22 mouse cellular contexts compared by ENCODE assay signal in the genomic region with DNA sequence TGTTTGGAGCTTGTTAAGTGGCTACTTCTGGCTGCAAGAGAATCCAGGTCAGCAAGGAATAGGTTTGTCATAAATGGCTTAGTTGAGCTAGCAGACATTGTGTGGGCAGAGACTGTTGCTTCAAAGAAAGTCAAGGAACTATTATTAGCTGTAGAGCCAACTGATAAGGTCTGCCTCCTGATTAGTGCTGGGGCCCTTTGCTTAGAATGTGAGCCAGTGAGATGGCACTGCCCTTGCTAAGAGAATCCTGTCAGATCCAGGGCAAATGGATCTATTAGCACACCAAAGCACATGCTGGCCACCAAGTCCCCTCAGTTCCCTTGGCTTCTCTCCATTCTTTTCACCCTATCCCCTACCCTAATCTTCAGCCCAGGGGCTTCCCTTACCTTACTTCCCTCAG. TPM values are rescaled to one million over a fixed set of nuclear protein-coding genes. Genes with fewer than 3 reads are reported as not detected.
DNase-seq lines count a peak whose midpoint lies in the region; ATAC-seq and TF ChIP-seq lines count a peak whose summit lies in the region.
"Had no signal": no experiment of that assay in that cellular context is flagged by ENCODE, and none has a peak within 500 bp of the region (broad histone marks: within the 10 kb centered on the region; RNA-seq: fewer than 3 reads in every experiment).

No protein-coding gene starts in this region.

- no peak for TF ChIP-seq POLR2A in heart, adult 2 months (IDR thresholded peaks at IDR 0.05; ENCODE audit: insufficient read depth, low read depth, low read length)
- TF ChIP-seq POLR2A in spleen, adult 2 months (IDR thresholded peaks at IDR 0.05; ENCODE audit: low read depth, low read length): no peak

- H3K27me3 ChIP-seq in heart, embryonic 10.5 days (ENCODE audit: insufficient read depth, poor library complexity, severe bottlenecking): no peaks in the 10 kb centered on the region
- H3K27me3 ChIP-seq in heart, embryonic 14.5 days (ENCODE audit: control insufficient read depth, insufficient read depth, low read length): no peaks in the 10 kb centered on the region
- H3K27me3 ChIP-seq in heart, adult 2 months (ENCODE audit: control insufficient read depth, insufficient read depth, low read length): no peaks in the 10 kb centered on the region
- no peaks in the 10 kb centered on the region for H3K27me3 ChIP-seq in spleen, adult 2 months (ENCODE audit: control insufficient read depth, insufficient read depth, low read length)
- H3K27me3 ChIP-seq in midbrain, embryonic 14.5 days (ENCODE audit: control insufficient read depth, insufficient read depth, low read length): no peaks in the 10 kb centered on the region
- H3K27me3 ChIP-seq: forebrain, embryonic 13.5 days; intestine, embryonic 15.5 days had no signal

- no peaks in the 10 kb centered on the region for H3K4me1 ChIP-seq in heart, embryonic 10.5 days
- H3K4me1 ChIP-seq in heart, embryonic 14.5 days (ENCODE audit: control insufficient read depth in 2 of 2, insufficient read depth in 2 of 2, low read length in 2 of 2): no peaks in the 10 kb centered on the region
- no peaks in the 10 kb centered on the region; the same call in 1 of the 2 replicates for H3K4me1 ChIP-seq in heart, adult 2 months (ENCODE audit: control insufficient read depth, insufficient read depth, low read length)
- H3K4me1 ChIP-seq in spleen, adult 2 months (ENCODE audit: control insufficient read depth, insufficient read depth, insufficient read length): peaks cover 3% of the 10 kb centered on the region; the same call in 1 of the 2 replicates
- no peaks in the 10 kb centered on the region for H3K4me1 ChIP-seq in midbrain, embryonic 14.5 days (ENCODE audit: control insufficient read depth, insufficient read depth, low read length)
- H3K4me1 ChIP-seq: embryonic facial prominence, embryonic 10.5 days; forebrain, embryonic 13.5 days; hindbrain, embryonic 10.5 days; intestine, embryonic 15.5 days had no signal

- no peak overlapping the region for H3K9ac ChIP-seq in heart, embryonic 14.5 days (ENCODE audit: low read length)
- no peak overlapping the region for H3K9ac ChIP-seq in heart, adult 2 months (ENCODE audit: low read depth, low read length)
- no peak overlapping the region for H3K9ac ChIP-seq in midbrain, embryonic 14.5 days (replicated peaks; ENCODE audit: low read length)
- H3K9ac ChIP-seq: forebrain, embryonic 13.5 days; forebrain, postnatal 0 days; hindbrain, embryonic 14.5 days; intestine, embryonic 15.5 days had no signal

- H3K9me3 ChIP-seq in heart, embryonic 10.5 days: no peaks in the 10 kb centered on the region
- no peaks in the 10 kb centered on the region for H3K9me3 ChIP-seq in heart, embryonic 14.5 days (ENCODE audit: control insufficient read depth, low read length)
- H3K9me3 ChIP-seq in midbrain, embryonic 14.5 days (ENCODE audit: control insufficient read depth, low read length): no peaks in the 10 kb centered on the region
- H3K9me3 ChIP-seq: embryonic facial prominence, embryonic 10.5 days; forebrain, embryonic 13.5 days; hindbrain, embryonic 10.5 days; intestine, embryonic 15.5 days had no signal

- no peak for DNase-seq in heart, embryonic 10.5 days (ENCODE audit: low spot score)
- DNase-seq in heart, adult 9 months (ENCODE audit: low spot score in 2 of 2): no peak
- no peak for DNase-seq in heart, adult 2 months
- DNase-seq in spleen, adult 2 months (ENCODE audit: low read depth in 1 of 2, low spot score in 2 of 2): no peak
- DNase-seq in spleen, postnatal 14 days (ENCODE audit: low spot score in 2 of 2): no peak
- no peak for DNase-seq in midbrain, embryonic 14.5 days
- DNase-seq: adrenal gland, postnatal 14 days; B cell, adult 2 months; cerebellum, adult 2 months; cerebellum, postnatal 10 days; forebrain, postnatal 0 days; gastrocnemius, adult 2 months; gastrocnemius, postnatal 25 days; kidney, adult 18-20 months had no signal

- H3K4me2 ChIP-seq in heart, embryonic 14.5 days (ENCODE audit: low read length): no peak overlapping the region
- H3K4me2 ChIP-seq in midbrain, embryonic 14.5 days (ENCODE audit: low read length): no peak overlapping the region
- H3K4me2 ChIP-seq: forebrain, embryonic 13.5 days; hindbrain, embryonic 14.5 days; intestine, embryonic 15.5 days had no signal

- no peak for TF ChIP-seq EP300 in heart, adult 2 months (IDR thresholded peaks at IDR 0.05; ENCODE audit: insufficient read depth, low read depth, low read length)

- H3K36me3 ChIP-seq in heart, embryonic 10.5 days: no peaks in the 10 kb centered on the region
- H3K36me3 ChIP-seq in heart, embryonic 14.5 days (ENCODE audit: control insufficient read depth, insufficient read depth, low read length): no peaks in the 10 kb centered on the region
- H3K36me3 ChIP-seq in heart, adult 2 months (ENCODE audit: control insufficient read depth, insufficient read depth, low read length): no peaks in the 10 kb centered on the region
- no peaks in the 10 kb centered on the region for H3K36me3 ChIP-seq in spleen, adult 2 months (ENCODE audit: control insufficient read depth, insufficient read depth, low read length)
- H3K36me3 ChIP-seq in midbrain, embryonic 14.5 days (ENCODE audit: control insufficient read depth, insufficient read depth, low read length): no peaks in the 10 kb centered on the region
- H3K36me3 ChIP-seq: embryonic facial prominence, embryonic 10.5 days; hindbrain, embryonic 10.5 days; intestine, embryonic 15.5 days had no signal

- no peaks in the 10 kb centered on the region for H3K79me2 ChIP-seq in heart, adult 2 months (replicated peaks; ENCODE audit: control insufficient read depth, insufficient read depth, low read length)

- 0 out of 2 replicates have a peak overlapping the region, but pooled peaks have one; percentile 10 for H3K27ac ChIP-seq in heart, embryonic 10.5 days
- H3K27ac ChIP-seq in heart, embryonic 14.5 days (replicated peaks in 1 of 2; ENCODE audit: control insufficient read depth in 1 of 2, insufficient read depth in 1 of 2, low read depth in 2 of 2, low read length in 2 of 2): peak overlapping the region; percentile 60 to 64
- H3K27ac ChIP-seq in heart, adult 2 months: no peak overlapping the region
- peak overlapping the region; percentile 70 for H3K27ac ChIP-seq in spleen, adult 2 months (ENCODE audit: insufficient read depth, low read length)
- H3K27ac ChIP-seq in midbrain, embryonic 14.5 days (replicated peaks; ENCODE audit: low read depth, low read length): no peak overlapping the region
- H3K27ac ChIP-seq: embryonic facial prominence, embryonic 10.5 days; forebrain, embryonic 13.5 days; gastrocnemius, adult 2 months; hindbrain, embryonic 10.5 days; hindbrain, embryonic 14.5 days; intestine, embryonic 15.5 days had no signal

- TF ChIP-seq CTCF in heart, adult 2 months (IDR thresholded peaks at IDR 0.05): no peak
- TF ChIP-seq CTCF in spleen, adult 2 months (IDR thresholded peaks at IDR 0.05; ENCODE audit: extremely low read depth, insufficient read depth, insufficient read length, insufficient replicate concordance): no peak

- intact Hi-C loops in heart, adult 2 months (cut with DNase I): no loop called here

- H3K4me3 ChIP-seq in heart, embryonic 10.5 days: no peak overlapping the region
- H3K4me3 ChIP-seq in heart, embryonic 14.5 days (ENCODE audit: control insufficient read depth in 1 of 2, insufficient read depth in 1 of 2, low read depth in 1 of 2, low read length in 2 of 2): no peak overlapping the region
- no peak overlapping the region for H3K4me3 ChIP-seq in heart, adult 2 months
- H3K4me3 ChIP-seq in spleen, adult 2 months (ENCODE audit: extremely low read depth, insufficient read depth, insufficient read length): no peak overlapping the region
- H3K4me3 ChIP-seq in midbrain, embryonic 14.5 days (replicated peaks; ENCODE audit: low read depth, low read length): no peak overlapping the region
- H3K4me3 ChIP-seq: embryonic facial prominence, embryonic 10.5 days; forebrain, embryonic 13.5 days; gastrocnemius, adult 2 months; hindbrain, embryonic 10.5 days; intestine, embryonic 15.5 days had no signal

- ATAC-seq in heart, embryonic 14.5 days (ENCODE audit: insufficient number of reproducible peaks, insufficient read depth, low FRiP score, low read depth): no peak; the same call in 1 of the 2 replicates
- ATAC-seq in midbrain, embryonic 14.5 days (ENCODE audit: low FRiP score, low TSS enrichment): no peak
- ATAC-seq: activated CD4-positive, CD25-positive, alpha-beta regulatory T cell, adult 4 months; forebrain, embryonic 13.5 days; forebrain, postnatal 0 days; intestine, embryonic 15.5 days; Patski had no signal

RNA-seq across cellular contexts. Expression of a gene that starts 14.3 kb away (rescaled TPM):
- 4.2 and 6.6 TPM in 2 replicates for polyA plus RNA-seq in heart, embryonic 10.5 days (2016; fragmentation: Nextera tagmentation; extraction: Ambion mirVana)
- 8.2 and 9.7 TPM in 2 replicates for polyA plus RNA-seq in heart, embryonic 14.5 days (2014; fragmentation: Nextera tagmentation; extraction: Ambion mirVana)
- 1 to 10 TPM; 3.8 to 4.8 TPM for total RNA-seq in heart, adult 2 months (2021)
- polyA plus RNA-seq in heart, adult 2 months (2012; rRNA removed): 2.1 and 2.8 TPM in 2 replicates
- polyA plus RNA-seq in spleen, adult 2 months (2012; rRNA removed): 15.7 and 17.6 TPM in 2 replicates
- polyA plus RNA-seq in midbrain, embryonic 14.5 days (2014; fragmentation: Nextera tagmentation; extraction: Ambion mirVana): 11.1 and 12.2 TPM in 2 replicates

RNA-seq across cellular contexts. Expression of a gene that starts 58.3 kb away (rescaled TPM):
- 14.5 and 15.9 TPM in 2 replicates for polyA plus RNA-seq in heart, embryonic 10.5 days (2016; fragmentation: Nextera tagmentation; extraction: Ambion mirVana)
- polyA plus RNA-seq in heart, embryonic 14.5 days (2014; fragmentation: Nextera tagmentation; extraction: Ambion mirVana): 14.7 and 15.2 TPM in 2 replicates
- 10 to 100 TPM in 1 of 2 experiments, 1 to 10 TPM in 1; 9.4 to 10.5 TPM for total RNA-seq in heart, adult 2 months (2021)
- 4.0 and 5.0 TPM in 2 replicates for polyA plus RNA-seq in heart, adult 2 months (2012; rRNA removed)
- polyA plus RNA-seq in spleen, adult 2 months (2012; rRNA removed): 8.0 and 8.6 TPM in 2 replicates
- 11.1 and 18.0 TPM in 2 replicates for polyA plus RNA-seq in midbrain, embryonic 14.5 days (2014; fragmentation: Nextera tagmentation; extraction: Ambion mirVana)

Comparison
In these comparisons a context has a peak if more than half of its experiments do, and no peak if none do; other contexts are left out.
1. H3K27ac ChIP-seq: peak in heart, embryonic 10.5 days (single experiment), heart, embryonic 14.5 days (2 of 2) and spleen, adult 2 months (single experiment); none in heart, adult 2 months (single experiment) and midbrain, embryonic 14.5 days (single experiment).